Mouse (Mus musculus) heart, embryonic 11.5 days (tissue): ENCODE results near the gene Upf1. TPM values are rescaled to one million over a fixed set of nuclear protein-coding genes. Genes with fewer than 3 reads are reported as not detected.

Experiments used
- ATAC-seq: fragments of 200-750 bp; cut with Nextera tagmentation; replicated peaks from 2 replicates; pipeline ENCODE4 v1.8.0; 2017; ENCODE audit warnings: moderate library complexity; ENCODE audit not compliant: insufficient number of reproducible peaks, low FRiP score, low TSS enrichment
- H3K27ac ChIP-seq: fragments of 300-500 bp; sonication (generic); 2 replicates; pipeline ENCODE4 v1.5.1; 2014; ENCODE audit warnings: mild to moderate bottlenecking, low read depth, low read length
- H3K27me3 ChIP-seq: fragments of 300-500 bp; sonication (generic); 2 replicates; pipeline ENCODE4 v1.6.1; 2014; ENCODE audit warnings: mild to moderate bottlenecking, low read length, mixed read lengths; ENCODE audit not compliant: control insufficient read depth, insufficient read depth
- H3K36me3 ChIP-seq: fragments of 300-500 bp; sonication (generic); 2 replicates; pipeline ENCODE4 v1.6.1; 2014; ENCODE audit warnings: mild to moderate bottlenecking, low read length, moderate library complexity, mixed read lengths; ENCODE audit not compliant: control insufficient read depth, insufficient read depth
- H3K4me1 ChIP-seq: fragments of 300-500 bp; sonication (generic); 2 replicates; pipeline ENCODE4 v1.6.1; 2014; ENCODE audit warnings: low read length; ENCODE audit not compliant: control insufficient read depth, insufficient read depth
- H3K4me2 ChIP-seq: fragments of 300-500 bp; sonication (generic); 2 replicates; pipeline ENCODE4 v1.6.1; 2014; ENCODE audit warnings: mild to moderate bottlenecking, moderate library complexity
- H3K4me3 ChIP-seq: fragments of 300-500 bp; sonication (generic); 2 replicates; pipeline ENCODE4 v1.5.1; 2014; ENCODE audit warnings: low read depth, low read length
- H3K9ac ChIP-seq: fragments of 300-500 bp; sonication (generic); 2 replicates; pipeline ENCODE4 v1.6.1; 2014; ENCODE audit warnings: mild to moderate bottlenecking, low read depth, low read length, moderate library complexity
- H3K9me3 ChIP-seq: fragments of 300-500 bp; sonication (generic); replicated peaks from 2 replicates; pipeline ENCODE4 v1.6.1; 2016; ENCODE audit warnings: low read length; ENCODE audit not compliant: control insufficient read depth
- WGBS: fragments of 180-500 bp; shearing (Covaris S2); extraction: QIAGEN DNeasy Blood & Tissue Kit; methylation state at CpG from one replicate; pipeline ENCODE4 v1.1.7; 2014; ENCODE audit not compliant: insufficient replicate concordance; 5-methylcytosine and 5-hydroxymethylcytosine counted together
- polyA plus RNA-seq: library from polyadenylated mRNA; unstranded; fragments of >200 nt; fragmentation: Nextera tagmentation; extraction: Ambion mirVana; gene quantifications from 2 replicates; pipeline ENCODE4 v1.2.1, GENCODE M21; 2014

Gene Upf1
- polyA plus RNA-seq, 1 experiment from 2014 or later: 17.2 TPM

GRCm38 (mm10) chr8:70302358-70302890 is 50.7 kb downstream of the Upf1 start, which contains the start of the genes Ddx49 and Cope:
Gene Ddx49 (minus strand): TSS chr8:70302489.
Gene Cope (plus strand): TSS chr8:70302518.
- no peaks in the 10 kb centered on the region for H3K27me3 ChIP-seq
- peak within 1 kb of the TSS; percentile 95 for H3K4me2 ChIP-seq
- peaks cover 14% of the 10 kb centered on the region for H3K4me1 ChIP-seq
- ATAC-seq: peak; percentile 83
- no peaks in the 10 kb centered on the region for H3K9me3 ChIP-seq
- peak within 1 kb of the TSS; percentile 68 for H3K9ac ChIP-seq
- H3K4me3 ChIP-seq: peak within 1 kb of the TSS; percentile 89
- peaks cover 27% of the 10 kb centered on the region for H3K36me3 ChIP-seq
- WGBS: under 1% methylated on average over 40 of the region's 40 CpGs
- H3K27ac ChIP-seq: peak within 1 kb of the TSS; percentile 47; the same call in 1 of the 2 replicates

GRCm38 (mm10) chr8:70300881-70301280 is 52.2 kb downstream of the Upf1 start:
- no peaks in the 10 kb centered on the region for H3K9me3 ChIP-seq
- H3K4me1 ChIP-seq: peaks cover 14% of the 10 kb centered on the region
- no peak overlapping the region for H3K4me2 ChIP-seq
- 70% methylated on average over 3 of the region's 3 CpGs for whole genome bisulfite sequencing
- peaks cover 23% of the 10 kb centered on the region for H3K36me3 ChIP-seq
- no peak for ATAC-seq
- H3K4me3 ChIP-seq: no peak overlapping the region; the same call in 1 of the 2 replicates
- no peak overlapping the region for H3K27ac ChIP-seq
- no peaks in the 10 kb centered on the region for H3K27me3 ChIP-seq
- no peak overlapping the region for H3K9ac ChIP-seq

- Histone ChIP-seq H3K27ac (no peak overlapping the region), H3K27me3 (no peaks in the 10 kb centered on the region), H3K9me3 (no peaks in the 10 kb centered on the region), H3K9ac (no peak overlapping the region), H3K36me3 (peaks cover 47% of the 10 kb centered on the region), H3K4me2 (no peak overlapping the region), H3K4me1 (no peaks in the 10 kb centered on the region), H3K4me3 (no peak overlapping the region)
- no peak for ATAC-seq
- WGBS: 69% methylated on average over 5 of the region's 5 CpGs
Observed at GRCm38 (mm10) chr8:70293988-70294405, 59.1 kb downstream of the Upf1 start.

GRCm38 (mm10) chr8:70286737-70287136 is 66.3 kb downstream of the Upf1 start:
- H3K36me3 ChIP-seq: peaks cover 37% of the 10 kb centered on the region
- WGBS: 82% methylated on average over 8 of the region's 8 CpGs

GRCm38 (mm10) chr8:70285304-70285703 is 67.8 kb downstream of the Upf1 start:
- ATAC-seq: no peak
- Histone ChIP-seq H3K36me3 (peaks cover 31% of the 10 kb centered on the region), H3K4me2 (no peak overlapping the region), H3K9me3 (no peaks in the 10 kb centered on the region), H3K9ac (no peak overlapping the region), H3K27ac (no peak overlapping the region), H3K4me3 (no peak overlapping the region), H3K4me1 (peaks cover 8% of the 10 kb centered on the region), H3K27me3 (no peaks in the 10 kb centered on the region)
- WGBS: 88% methylated on average over 15 of the region's 15 CpGs

More at GRCm38 (mm10) chr8:70286737-70287136, 66.3 kb downstream of the Upf1 start:
- Histone ChIP-seq H3K4me1 (peaks cover 5% of the 10 kb centered on the region), H3K4me2 (no peak overlapping the region), H3K4me3 (no peak overlapping the region), H3K27me3 (no peaks in the 10 kb centered on the region), H3K27ac (no peak overlapping the region), H3K9ac (no peak overlapping the region), H3K9me3 (no peaks in the 10 kb centered on the region)
- ATAC-seq: no peak

- peaks cover 10% of the 10 kb centered on the region for H3K4me1 ChIP-seq
- no peak for ATAC-seq
- no peak overlapping the region; the same call in 1 of the 2 replicates for H3K4me2 ChIP-seq
- H3K36me3 ChIP-seq: peaks cover 25% of the 10 kb centered on the region
- no peaks in the 10 kb centered on the region for H3K27me3 ChIP-seq
- no peak overlapping the region for H3K4me3 ChIP-seq
- H3K9me3 ChIP-seq: no peaks in the 10 kb centered on the region
- WGBS: 68% methylated on average over 5 of the region's 5 CpGs
- no peak overlapping the region for H3K27ac ChIP-seq
- H3K9ac ChIP-seq: no peak overlapping the region
Observed at GRCm38 (mm10) chr8:70284421-70284820, 68.7 kb downstream of the Upf1 start.

GRCm38 (mm10) chr8:70283136-70284077 is 69.7 kb downstream of the Upf1 start:
- Histone ChIP-seq H3K9me3 (no peaks in the 10 kb centered on the region), H3K4me2 (peak overlapping the region; percentile 96), H3K36me3 (peaks cover 24% of the 10 kb centered on the region), H3K27me3 (no peaks in the 10 kb centered on the region), H3K27ac (peak overlapping the region; percentile 76; the same call in 1 of the 2 replicates), H3K9ac (peak overlapping the region; percentile 98), H3K4me1 (peaks cover 11% of the 10 kb centered on the region), H3K4me3 (peak overlapping the region; percentile 86)
- WGBS: 3% methylated on average over 49 of the region's 55 CpGs
- ATAC-seq: peak; percentile 25

GRCm38 (mm10) chr8:70282603-70283135 is 70.4 kb downstream of the Upf1 start, which contains the start of gene Homer3:
Gene Homer3 (plus strand): TSS chr8:70282827.
- WGBS: 1% methylated on average over 34 of the region's 36 CpGs
- Histone ChIP-seq H3K4me1 (peaks cover 18% of the 10 kb centered on the region), H3K36me3 (peaks cover 24% of the 10 kb centered on the region), H3K27me3 (no peaks in the 10 kb centered on the region), H3K4me3 (peak within 1 kb of the TSS; percentile 86), H3K27ac (peak within 1 kb of the TSS; percentile 76), H3K9me3 (no peaks in the 10 kb centered on the region), H3K9ac (peak within 1 kb of the TSS; percentile 98), H3K4me2 (peak within 1 kb of the TSS; percentile 96)
- peak; percentile 79 for ATAC-seq
